Mouse (Mus musculus): ENCODE measurements around the gene Pbx3. TPM values are rescaled to one million over a fixed set of nuclear protein-coding genes. Genes with fewer than 3 reads are reported as not detected.

Pbx3 gene
- polyA plus RNA-seq, 1 experiment, result 3.5 TPM

- Histone ChIP-seq H3K4me3 (ENCODE audit: low read depth, low read length) (no peak overlapping the region), H3K27ac (ENCODE audit: insufficient read depth, low read depth, low read length) (no peak overlapping the region), H3K27me3 (ENCODE audit: control insufficient read depth, insufficient read depth, low read length) (no peaks in the 10 kb centered on the region), H3K4me1 (ENCODE audit: control insufficient read depth, insufficient read depth, insufficient read length, low read length) (no peaks in the 10 kb centered on the region), H3K36me3 (ENCODE audit: control insufficient read depth, insufficient read depth, low read length) (no peaks in the 10 kb centered on the region)
- WGBS, result 80% methylated on average over 4 of the region's 4 CpGs
- no peak for TF ChIP-seq CTCF (IDR thresholded peaks at IDR 0.05; ENCODE audit: extremely low read depth, insufficient read length, insufficient replicate concordance, low read depth, low read length)
- TF ChIP-seq POLR2A (IDR thresholded peaks at IDR 0.05; ENCODE audit: low read depth, low read length), result no peak
Measured at GRCm38 (mm10) chr2:34150560-34150959, 222.4 kb downstream of the Pbx3 start.

- no peaks in the 10 kb centered on the region for H3K36me3 ChIP-seq (ENCODE audit: control insufficient read depth, insufficient read depth, low read length)
- no peaks in the 10 kb centered on the region for H3K4me1 ChIP-seq (ENCODE audit: control insufficient read depth, insufficient read depth, insufficient read length, low read length)
- H3K27ac ChIP-seq (ENCODE audit: insufficient read depth, low read depth, low read length), result no peak overlapping the region
- H3K4me3 ChIP-seq (ENCODE audit: low read depth, low read length), result no peak overlapping the region
- WGBS, result 46% methylated on average over 7 of the region's 7 CpGs
- no peaks in the 10 kb centered on the region for H3K27me3 ChIP-seq (ENCODE audit: control insufficient read depth, insufficient read depth, low read length)
- TF ChIP-seq CTCF (IDR thresholded peaks at IDR 0.05; ENCODE audit: extremely low read depth, insufficient read length, insufficient replicate concordance, low read depth, low read length) (no peak), POLR2A (IDR thresholded peaks at IDR 0.05; ENCODE audit: low read depth, low read length) (no peak)
Measured at GRCm38 (mm10) chr2:34148214-34148613, 224.7 kb downstream of the Pbx3 start.

- H3K27me3 ChIP-seq (ENCODE audit: control insufficient read depth, insufficient read depth, low read length), result no peaks in the 10 kb centered on the region
- no peaks in the 10 kb centered on the region for H3K36me3 ChIP-seq (ENCODE audit: control insufficient read depth, insufficient read depth, low read length)
- no peak overlapping the region for H3K4me3 ChIP-seq (ENCODE audit: low read depth, low read length)
- TF ChIP-seq CTCF (IDR thresholded peaks at IDR 0.05; ENCODE audit: extremely low read depth, insufficient read length, insufficient replicate concordance, low read depth, low read length) (no peak), POLR2A (IDR thresholded peaks at IDR 0.05; ENCODE audit: low read depth, low read length) (no peak)
- H3K27ac ChIP-seq (ENCODE audit: insufficient read depth, low read depth, low read length), result no peak overlapping the region
- WGBS, result 58% methylated on average over 14 of the region's 14 CpGs
- H3K4me1 ChIP-seq (ENCODE audit: control insufficient read depth, insufficient read depth, insufficient read length, low read length), result no peaks in the 10 kb centered on the region
Measured at GRCm38 (mm10) chr2:34147476-34147875, 225.5 kb downstream of the Pbx3 start.

GRCm38 (mm10) chr2:34147036-34147435 lies 225.9 kb downstream of the Pbx3 start:
- 38% methylated on average over 4 of the region's 4 CpGs for WGBS
- TF ChIP-seq CTCF (IDR thresholded peaks at IDR 0.05; ENCODE audit: extremely low read depth, insufficient read length, insufficient replicate concordance, low read depth, low read length) (no peak), POLR2A (IDR thresholded peaks at IDR 0.05; ENCODE audit: low read depth, low read length) (no peak)
- H3K27ac ChIP-seq (ENCODE audit: insufficient read depth, low read depth, low read length), result no peak overlapping the region
- H3K4me1 ChIP-seq (ENCODE audit: control insufficient read depth, insufficient read depth, insufficient read length, low read length), result no peaks in the 10 kb centered on the region
- H3K36me3 ChIP-seq (ENCODE audit: control insufficient read depth, insufficient read depth, low read length), result no peaks in the 10 kb centered on the region
- no peak overlapping the region for H3K4me3 ChIP-seq (ENCODE audit: low read depth, low read length)
- H3K27me3 ChIP-seq (ENCODE audit: control insufficient read depth, insufficient read depth, low read length), result no peaks in the 10 kb centered on the region

- TF ChIP-seq CTCF (IDR thresholded peaks at IDR 0.05; ENCODE audit: extremely low read depth, insufficient read length, insufficient replicate concordance, low read depth, low read length), result no peak
- no peak for TF ChIP-seq POLR2A (IDR thresholded peaks at IDR 0.05; ENCODE audit: low read depth, low read length)
- no peak overlapping the region for H3K4me3 ChIP-seq (ENCODE audit: low read depth, low read length)
- H3K27ac ChIP-seq (ENCODE audit: insufficient read depth, low read depth, low read length), result no peak overlapping the region
- 84% methylated on average over 1 of the region's 1 CpGs for WGBS
- no peaks in the 10 kb centered on the region for H3K4me1 ChIP-seq (ENCODE audit: control insufficient read depth, insufficient read depth, insufficient read length, low read length)
- H3K36me3 ChIP-seq (ENCODE audit: control insufficient read depth, insufficient read depth, low read length), result no peaks in the 10 kb centered on the region
- H3K27me3 ChIP-seq (ENCODE audit: control insufficient read depth, insufficient read depth, low read length), result no peaks in the 10 kb centered on the region
Measured at GRCm38 (mm10) chr2:34146431-34146830, 226.5 kb downstream of the Pbx3 start.

- Histone ChIP-seq H3K4me3 (ENCODE audit: low read depth, low read length) (no peak overlapping the region), H3K27ac (ENCODE audit: insufficient read depth, low read depth, low read length) (no peak overlapping the region), H3K27me3 (ENCODE audit: control insufficient read depth, insufficient read depth, low read length) (no peaks in the 10 kb centered on the region), H3K4me1 (ENCODE audit: control insufficient read depth, insufficient read depth, insufficient read length, low read length) (no peaks in the 10 kb centered on the region), H3K36me3 (ENCODE audit: control insufficient read depth, insufficient read depth, low read length) (no peaks in the 10 kb centered on the region)
- TF ChIP-seq POLR2A (IDR thresholded peaks at IDR 0.05; ENCODE audit: low read depth, low read length), result no peak
- no peak for TF ChIP-seq CTCF (IDR thresholded peaks at IDR 0.05; ENCODE audit: extremely low read depth, insufficient read length, insufficient replicate concordance, low read depth, low read length)
- 73% methylated on average over 5 of the region's 5 CpGs for WGBS
Measured at GRCm38 (mm10) chr2:34139470-34140158, 233.3 kb downstream of the Pbx3 start.

GRCm38 (mm10) chr2:34135316-34135715 lies 237.6 kb downstream of the Pbx3 start:
- Histone ChIP-seq H3K4me3 (ENCODE audit: low read depth, low read length) (no peak overlapping the region), H3K4me1 (ENCODE audit: control insufficient read depth, insufficient read depth, insufficient read length, low read length) (no peaks in the 10 kb centered on the region), H3K27ac (ENCODE audit: insufficient read depth, low read depth, low read length) (no peak overlapping the region), H3K27me3 (ENCODE audit: control insufficient read depth, insufficient read depth, low read length) (no peaks in the 10 kb centered on the region), H3K36me3 (ENCODE audit: control insufficient read depth, insufficient read depth, low read length) (no peaks in the 10 kb centered on the region)
- 80% methylated on average over 7 of the region's 7 CpGs for WGBS
- TF ChIP-seq CTCF (IDR thresholded peaks at IDR 0.05; ENCODE audit: extremely low read depth, insufficient read length, insufficient replicate concordance, low read depth, low read length) (no peak), POLR2A (IDR thresholded peaks at IDR 0.05; ENCODE audit: low read depth, low read length) (no peak)

Measured in small intestine, adult 2 months (tissue).